ENCODE assay signal across 26 mouse cellular contexts in genomic region chr10:52822909-52823308, GRCm38 (mm10).
"Had no signal": no experiment of that assay in that cellular context is flagged by ENCODE, and none has a peak within 500 bp of the region (broad histone marks: within the 10 kb centered on the region; RNA-seq: fewer than 3 reads in every experiment).

No protein-coding gene starts in this region.

- H3K4me2 ChIP-seq: heart, embryonic 12.5 days; hindbrain, embryonic 13.5 days; hindbrain, embryonic 15.5 days; kidney, embryonic 15.5 days; limb, embryonic 13.5 days; limb, embryonic 15.5 days; liver, embryonic 13.5 days; liver, embryonic 15.5 days had no signal

- H3K27me3 ChIP-seq: heart, embryonic 12.5 days; hindbrain, embryonic 13.5 days; hindbrain, embryonic 15.5 days; kidney, embryonic 15.5 days; limb, embryonic 13.5 days; limb, embryonic 15.5 days; liver, embryonic 13.5 days; liver, embryonic 15.5 days had no signal

- DNase-seq: forebrain, postnatal 0 days; gastrocnemius, postnatal 14 days; gastrocnemius, postnatal 36 days; heart, adult 18-20 months; heart, postnatal 10 days; heart, postnatal 36 days; kidney, adult 11 months; kidney, adult 2 months; kidney, adult 9 months; kidney, postnatal 14 days; kidney, postnatal 36 days; layer of hippocampus, adult 9-11 months; layer of hippocampus, postnatal 36 days; left cerebral cortex, postnatal 4 days; liver, embryonic 13.5 days had no signal

- H3K27ac ChIP-seq: heart, embryonic 10.5 days; hindbrain, embryonic 13.5 days; hindbrain, embryonic 15.5 days; hindbrain, postnatal 0 days; kidney, embryonic 15.5 days; kidney, postnatal 0 days; limb, embryonic 13.5 days; limb, embryonic 15.5 days; liver, embryonic 13.5 days; liver, embryonic 15.5 days had no signal

- H3K4me1 ChIP-seq: heart, embryonic 10.5 days; heart, embryonic 12.5 days; hindbrain, embryonic 13.5 days; hindbrain, embryonic 15.5 days; kidney, embryonic 15.5 days; limb, embryonic 13.5 days; limb, embryonic 15.5 days; liver, embryonic 13.5 days; liver, embryonic 15.5 days had no signal

- H3K9ac ChIP-seq: forebrain, postnatal 0 days; heart, embryonic 12.5 days; hindbrain, embryonic 13.5 days; hindbrain, embryonic 15.5 days; kidney, embryonic 15.5 days; limb, embryonic 13.5 days; limb, embryonic 15.5 days; liver, embryonic 13.5 days; liver, embryonic 15.5 days had no signal

- H3K9me3 ChIP-seq: heart, embryonic 10.5 days; heart, embryonic 12.5 days; hindbrain, embryonic 13.5 days; hindbrain, embryonic 15.5 days; kidney, embryonic 15.5 days; limb, embryonic 13.5 days; limb, embryonic 15.5 days; liver, embryonic 13.5 days; liver, embryonic 15.5 days had no signal

- ATAC-seq: forebrain, postnatal 0 days; hindbrain, postnatal 0 days; intestine, embryonic 16.5 days had no signal

- H3K4me3 ChIP-seq: heart, embryonic 10.5 days; heart, embryonic 12.5 days; hindbrain, embryonic 13.5 days; hindbrain, embryonic 15.5 days; kidney, embryonic 15.5 days; limb, embryonic 13.5 days; limb, embryonic 15.5 days; liver, embryonic 13.5 days; liver, embryonic 15.5 days had no signal

- H3K36me3 ChIP-seq: heart, embryonic 10.5 days; heart, embryonic 12.5 days; hindbrain, embryonic 13.5 days; hindbrain, embryonic 15.5 days; kidney, embryonic 15.5 days; limb, embryonic 13.5 days; limb, embryonic 15.5 days; liver, embryonic 13.5 days; liver, embryonic 15.5 days had no signal
